In the genomic region with DNA sequence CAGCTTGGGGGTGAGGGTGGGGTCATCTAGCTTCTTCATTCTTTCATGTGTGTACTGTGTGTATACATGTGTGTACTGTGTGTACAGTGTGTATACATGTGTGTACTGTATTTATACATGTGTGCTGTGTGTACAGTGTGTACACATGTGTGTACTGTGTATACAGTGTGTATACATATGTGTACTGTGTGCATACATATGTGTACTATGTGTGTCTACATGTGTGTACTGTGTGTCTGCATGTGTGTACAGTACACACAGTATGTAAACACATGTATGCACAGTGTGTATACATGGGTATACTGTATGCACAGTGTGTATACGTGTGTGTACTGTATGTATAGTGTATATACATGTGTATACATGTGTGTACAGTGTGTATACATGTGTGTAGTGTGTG, we compare ENCODE assay signal across 20 mouse cellular contexts.
DNase-seq lines count a peak whose midpoint lies in the region; ATAC-seq and TF ChIP-seq lines count a peak whose summit lies in the region.
"Had no signal": no experiment of that assay in that cellular context is flagged by ENCODE, and none has a peak within 500 bp of the region (broad histone marks: within the 10 kb centered on the region; RNA-seq: fewer than 3 reads in every experiment).

No protein-coding gene starts in this region.

- H3K4me1 ChIP-seq in forebrain, embryonic 16.5 days (replicated peaks; ENCODE audit: control insufficient read depth, insufficient read depth, low read length): peaks cover 10% of the 10 kb centered on the region
- peaks cover 14% of the 10 kb centered on the region for H3K4me1 ChIP-seq in forebrain, embryonic 13.5 days
- H3K4me1 ChIP-seq in hindbrain, embryonic 15.5 days (replicated peaks): peaks cover 10% of the 10 kb centered on the region
- peaks cover 4% of the 10 kb centered on the region for H3K4me1 ChIP-seq in hindbrain, embryonic 10.5 days (replicated peaks)
- no peaks in the 10 kb centered on the region for H3K4me1 ChIP-seq in midbrain, embryonic 15.5 days
- H3K4me1 ChIP-seq in midbrain, embryonic 10.5 days: no peaks in the 10 kb centered on the region
- H3K4me1 ChIP-seq in midbrain, postnatal 0 days (ENCODE audit: insufficient read depth, low read length): no peaks in the 10 kb centered on the region
- H3K4me1 ChIP-seq: heart, embryonic 15.5 days had no signal

- H3K4me3 ChIP-seq in forebrain, embryonic 16.5 days (replicated peaks; ENCODE audit: low read length): no peak overlapping the region
- H3K4me3 ChIP-seq in forebrain, embryonic 13.5 days: no peak overlapping the region
- no peak overlapping the region for H3K4me3 ChIP-seq in hindbrain, embryonic 15.5 days
- H3K4me3 ChIP-seq in hindbrain, embryonic 10.5 days: no peak overlapping the region
- H3K4me3 ChIP-seq in midbrain, embryonic 15.5 days: no peak overlapping the region
- H3K4me3 ChIP-seq in midbrain, embryonic 10.5 days: no peak overlapping the region
- no peak overlapping the region for H3K4me3 ChIP-seq in midbrain, postnatal 0 days (ENCODE audit: low read depth, low read length)
- H3K4me3 ChIP-seq: embryonic facial prominence, embryonic 15.5 days; heart, adult 2 months; heart, embryonic 15.5 days had no signal

- WGBS in forebrain, embryonic 16.5 days: 88% methylated on average over 1 of the region's 1 CpGs
- 82% methylated on average over 1 of the region's 1 CpGs for WGBS in forebrain, embryonic 13.5 days
- 86% methylated on average over 1 of the region's 1 CpGs for WGBS in hindbrain, embryonic 15.5 days
- 75% methylated on average over 1 of the region's 1 CpGs for WGBS in hindbrain, embryonic 10.5 days
- WGBS in midbrain, embryonic 15.5 days: 74% methylated on average over 1 of the region's 1 CpGs
- 77% methylated on average over 1 of the region's 1 CpGs for WGBS in midbrain, embryonic 10.5 days
- WGBS in midbrain, postnatal 0 days: 83% methylated on average over 1 of the region's 1 CpGs

- peaks cover 9% of the 10 kb centered on the region for H3K36me3 ChIP-seq in forebrain, embryonic 16.5 days (ENCODE audit: control insufficient read depth, insufficient read depth)
- H3K36me3 ChIP-seq in forebrain, embryonic 13.5 days (ENCODE audit: poor library complexity, severe bottlenecking): peaks cover 25% of the 10 kb centered on the region
- peaks cover 25% of the 10 kb centered on the region for H3K36me3 ChIP-seq in hindbrain, embryonic 15.5 days
- peaks cover 21% of the 10 kb centered on the region for H3K36me3 ChIP-seq in hindbrain, embryonic 10.5 days
- peaks cover 9% of the 10 kb centered on the region for H3K36me3 ChIP-seq in midbrain, embryonic 15.5 days (replicated peaks)
- peaks cover 13% of the 10 kb centered on the region for H3K36me3 ChIP-seq in midbrain, embryonic 10.5 days
- H3K36me3 ChIP-seq in midbrain, postnatal 0 days (ENCODE audit: insufficient read depth, low read length): peaks cover 20% of the 10 kb centered on the region

- no peaks in the 10 kb centered on the region for H3K9me3 ChIP-seq in forebrain, embryonic 16.5 days (ENCODE audit: control insufficient read depth, low read length)
- no peaks in the 10 kb centered on the region for H3K9me3 ChIP-seq in forebrain, embryonic 13.5 days (replicated peaks)
- no peaks in the 10 kb centered on the region for H3K9me3 ChIP-seq in hindbrain, embryonic 15.5 days
- H3K9me3 ChIP-seq in hindbrain, embryonic 10.5 days: no peaks in the 10 kb centered on the region
- no peaks in the 10 kb centered on the region for H3K9me3 ChIP-seq in midbrain, embryonic 15.5 days
- H3K9me3 ChIP-seq in midbrain, embryonic 10.5 days (replicated peaks): no peaks in the 10 kb centered on the region
- no peaks in the 10 kb centered on the region for H3K9me3 ChIP-seq in midbrain, postnatal 0 days (ENCODE audit: low read length)
- H3K9me3 ChIP-seq: embryonic facial prominence, embryonic 15.5 days; heart, embryonic 15.5 days had no signal

- no peak for TF ChIP-seq CTCF in midbrain, postnatal 0 days (IDR thresholded peaks at IDR 0.05)

- DNase-seq in hindbrain, embryonic 10.5 days (ENCODE audit: low spot score): no peak
- no peak for DNase-seq in midbrain, embryonic 10.5 days (ENCODE audit: low spot score)
- no peak for DNase-seq in midbrain, postnatal 0 days (ENCODE audit: low spot score)
- DNase-seq: adrenal gland, adult 2 months; adrenal gland, postnatal 25 days; cerebellum, adult 18-20 months; cerebellum, adult 9-11 months; cerebellum, postnatal 36 days; gastrocnemius, postnatal 14 days; heart, adult 2 months; heart, postnatal 14 days; kidney, adult 11 months had no signal

- H3K27me3 ChIP-seq in forebrain, embryonic 16.5 days (replicated peaks; ENCODE audit: control insufficient read depth, insufficient read depth, low read length): no peaks in the 10 kb centered on the region
- no peaks in the 10 kb centered on the region for H3K27me3 ChIP-seq in forebrain, embryonic 13.5 days
- H3K27me3 ChIP-seq in hindbrain, embryonic 15.5 days: no peaks in the 10 kb centered on the region
- no peaks in the 10 kb centered on the region for H3K27me3 ChIP-seq in hindbrain, embryonic 10.5 days (ENCODE audit: insufficient read depth, poor library complexity, severe bottlenecking)
- H3K27me3 ChIP-seq in midbrain, embryonic 15.5 days (replicated peaks): no peaks in the 10 kb centered on the region
- H3K27me3 ChIP-seq in midbrain, embryonic 10.5 days (ENCODE audit: low read depth, poor library complexity, severe bottlenecking): no peaks in the 10 kb centered on the region
- no peaks in the 10 kb centered on the region for H3K27me3 ChIP-seq in midbrain, postnatal 0 days (ENCODE audit: insufficient read depth, low read length)
- H3K27me3 ChIP-seq: embryonic facial prominence, embryonic 15.5 days; heart, embryonic 15.5 days had no signal

- H3K9ac ChIP-seq in forebrain, embryonic 16.5 days (replicated peaks; ENCODE audit: low read depth, low read length): no peak overlapping the region
- no peak overlapping the region for H3K9ac ChIP-seq in forebrain, embryonic 13.5 days
- H3K9ac ChIP-seq in hindbrain, embryonic 15.5 days: no peak overlapping the region
- H3K9ac ChIP-seq in midbrain, embryonic 15.5 days: no peak overlapping the region
- H3K9ac ChIP-seq in midbrain, postnatal 0 days (replicated peaks; ENCODE audit: low read length, poor library complexity, severe bottlenecking): no peak overlapping the region
- H3K9ac ChIP-seq: embryonic facial prominence, embryonic 15.5 days; heart, embryonic 15.5 days had no signal

- H3K27ac ChIP-seq in forebrain, embryonic 16.5 days (ENCODE audit: low read length): no peak overlapping the region
- no peak overlapping the region for H3K27ac ChIP-seq in forebrain, embryonic 13.5 days
- no peak overlapping the region for H3K27ac ChIP-seq in hindbrain, embryonic 15.5 days (replicated peaks)
- no peak overlapping the region for H3K27ac ChIP-seq in hindbrain, embryonic 10.5 days
- no peak overlapping the region for H3K27ac ChIP-seq in midbrain, embryonic 15.5 days
- H3K27ac ChIP-seq in midbrain, embryonic 10.5 days (replicated peaks): no peak overlapping the region
- no peak overlapping the region for H3K27ac ChIP-seq in midbrain, postnatal 0 days (ENCODE audit: low read depth, low read length)
- H3K27ac ChIP-seq: embryonic facial prominence, embryonic 15.5 days; heart, adult 2 months; heart, embryonic 15.5 days had no signal

- 0 out of 2 replicates have a peak, but pooled peaks have one; percentile 31 for ATAC-seq in forebrain, embryonic 16.5 days
- ATAC-seq in forebrain, embryonic 13.5 days: no peak
- peak; percentile 58 for ATAC-seq in hindbrain, embryonic 15.5 days (ENCODE audit: low FRiP score, low read depth)
- ATAC-seq in midbrain, embryonic 15.5 days (replicated peaks): peak; percentile 27; the same call in 1 of the 2 replicates
- ATAC-seq in midbrain, postnatal 0 days (ENCODE audit: low FRiP score): 0 out of 2 replicates have a peak, but pooled peaks have one; percentile 34
- ATAC-seq: forebrain, embryonic 14.5 days had no signal

- no peak overlapping the region for H3K4me2 ChIP-seq in forebrain, embryonic 16.5 days (ENCODE audit: low read length)
- no peak overlapping the region for H3K4me2 ChIP-seq in forebrain, embryonic 13.5 days
- H3K4me2 ChIP-seq in hindbrain, embryonic 15.5 days: no peak overlapping the region
- no peak overlapping the region for H3K4me2 ChIP-seq in midbrain, embryonic 15.5 days
- no peak overlapping the region for H3K4me2 ChIP-seq in midbrain, postnatal 0 days (ENCODE audit: low read depth, low read length, poor library complexity, severe bottlenecking)
- H3K4me2 ChIP-seq: embryonic facial prominence, embryonic 15.5 days; heart, embryonic 11.5 days; heart, embryonic 15.5 days had no signal
